Mouse (Mus musculus) spleen, postnatal 0 days (tissue): Measurements from ENCODE around the gene Adamts1. TPM values are rescaled to one million over a fixed set of nuclear protein-coding genes. Genes with fewer than 3 reads are reported as not detected.

ENCODE experiments used
- polyA plus RNA-seq: library from polyadenylated mRNA; unstranded; fragments of >200 nt; fragmentation: Nextera tagmentation; extraction: Ambion mirVana; gene quantifications from 2 replicates; pipeline ENCODE4 v1.2.1, GENCODE M21; 2015

Gene Adamts1
- 4.9 and 5.4 TPM in 2 replicates for polyA plus RNA-seq

DNA sequence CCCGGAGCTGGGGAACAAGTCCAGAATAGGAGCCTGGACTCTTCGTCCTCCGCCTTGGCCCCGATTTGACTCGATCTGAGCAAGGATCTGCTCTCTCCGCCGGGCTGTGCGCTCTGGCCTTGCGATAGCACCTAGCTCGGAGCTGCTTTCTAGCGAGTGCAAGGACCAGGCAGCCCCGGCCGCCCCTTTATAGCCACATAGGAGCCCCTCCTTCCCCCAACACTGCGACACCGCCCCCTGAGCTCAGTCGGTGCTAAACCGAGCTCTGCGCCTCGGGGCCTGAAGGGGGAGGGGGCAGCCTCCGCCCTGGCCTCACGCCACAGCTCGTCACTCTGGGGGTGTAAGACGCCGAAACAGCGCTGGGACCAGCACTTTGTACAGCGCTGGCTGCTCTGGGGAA lies at the start of gene Adamts1:
Gene Adamts1, minus strand, starts transcription at position 160 of the 400 bp plus-strand sequence.

Other genes starting within 250 kb of the Adamts1 start
- 3.3 and 4.4 TPM in 2 replicates for gene Cyyr1, start 249.7 kb downstream of the Adamts1 start, polyA plus RNA-seq
- 1.3 and 1.5 TPM in 2 replicates for gene Adamts5, start 98.7 kb upstream of the Adamts1 start, polyA plus RNA-seq